Mouse (Mus musculus): ENCODE results near the gene Zscan10. TPM values are rescaled to one million over a fixed set of nuclear protein-coding genes. Genes with fewer than 3 reads are reported as not detected.

Zscan10 gene
- polyA plus RNA-seq, 1 experiment from 2014 or later, result 0.22 TPM

Other genes with a start within 250 kb of the Zscan10 start
- not detected in 2 replicates for gene Vmn2r116, start 216.3 kb upstream of the Zscan10 start, polyA plus RNA-seq (2015; fragmentation: Nextera tagmentation; extraction: Ambion mirVana)
- not detected in 2 replicates for gene Vmn2r117, start 121.2 kb upstream of the Zscan10 start, polyA plus RNA-seq (2015; fragmentation: Nextera tagmentation; extraction: Ambion mirVana)
- 17.7 and 18.2 TPM in 2 replicates for gene Zfp213, start 36.6 kb upstream of the Zscan10 start, polyA plus RNA-seq (2015; fragmentation: Nextera tagmentation; extraction: Ambion mirVana)
- gene Zfp13, start 1.4 kb upstream of the Zscan10 start, polyA plus RNA-seq (2015; fragmentation: Nextera tagmentation; extraction: Ambion mirVana), result 28.2 and 28.3 TPM in 2 replicates
- 1.2 and 1.7 TPM in 2 replicates for gene Mmp25, start 44.4 kb downstream of the Zscan10 start, polyA plus RNA-seq (2015; fragmentation: Nextera tagmentation; extraction: Ambion mirVana)
- gene Bicdl2, start 59.6 kb downstream of the Zscan10 start, polyA plus RNA-seq (2015; fragmentation: Nextera tagmentation; extraction: Ambion mirVana), result 0.10 TPM in 1 of 2 replicates, not detected in the other
- 108 and 109 TPM in 2 replicates for gene Hcfc1r1, start 72.7 kb downstream of the Zscan10 start, polyA plus RNA-seq (2015; fragmentation: Nextera tagmentation; extraction: Ambion mirVana)
- 47.2 and 50.2 TPM in 2 replicates for gene Thoc6, start 73.0 kb downstream of the Zscan10 start, polyA plus RNA-seq (2015; fragmentation: Nextera tagmentation; extraction: Ambion mirVana)
- 2.7 and 3.4 TPM in 2 replicates for gene Tnfrsf12a, start 76.6 kb downstream of the Zscan10 start, polyA plus RNA-seq (2015; fragmentation: Nextera tagmentation; extraction: Ambion mirVana)
- 0.61 and 0.85 TPM in 2 replicates for gene Cldn6, start 78.4 kb downstream of the Zscan10 start, polyA plus RNA-seq (2015; fragmentation: Nextera tagmentation; extraction: Ambion mirVana)
- 1.4 and 2.5 TPM in 2 replicates for gene Cldn9, start 83.2 kb downstream of the Zscan10 start, polyA plus RNA-seq (2015; fragmentation: Nextera tagmentation; extraction: Ambion mirVana)
- 0.06 and 0.27 TPM in 2 replicates for gene 1520401A03Rik, start 121.9 kb downstream of the Zscan10 start, polyA plus RNA-seq (2015; fragmentation: Nextera tagmentation; extraction: Ambion mirVana)
- gene Pkmyt1, start 125.5 kb downstream of the Zscan10 start, polyA plus RNA-seq (2015; fragmentation: Nextera tagmentation; extraction: Ambion mirVana), result 18.0 and 18.8 TPM in 2 replicates
- gene Paqr4, start 140.0 kb downstream of the Zscan10 start, polyA plus RNA-seq (2015; fragmentation: Nextera tagmentation; extraction: Ambion mirVana), result 54.3 and 58.2 TPM in 2 replicates
- gene Kremen2, start 145.0 kb downstream of the Zscan10 start, polyA plus RNA-seq (2015; fragmentation: Nextera tagmentation; extraction: Ambion mirVana), result 0.55 and 0.83 TPM in 2 replicates
- 224 and 228 TPM in 2 replicates for gene Flywch1, start 170.7 kb downstream of the Zscan10 start, polyA plus RNA-seq (2015; fragmentation: Nextera tagmentation; extraction: Ambion mirVana)
- 68.1 and 79.0 TPM in 2 replicates for gene Flywch2, start 185.2 kb downstream of the Zscan10 start, polyA plus RNA-seq (2015; fragmentation: Nextera tagmentation; extraction: Ambion mirVana)
- 583 TPM in 2 replicates for gene Srrm2, start 189.7 kb downstream of the Zscan10 start, polyA plus RNA-seq (2015; fragmentation: Nextera tagmentation; extraction: Ambion mirVana)
- gene Elob, start 228.3 kb downstream of the Zscan10 start, polyA plus RNA-seq (2015; fragmentation: Nextera tagmentation; extraction: Ambion mirVana), result 1,330 and 1,360 TPM in 2 replicates
- 0.30 TPM in 2 replicates for gene Prss33, start 235.2 kb downstream of the Zscan10 start, polyA plus RNA-seq (2015; fragmentation: Nextera tagmentation; extraction: Ambion mirVana)
- gene Prss32, start 243.0 kb downstream of the Zscan10 start, polyA plus RNA-seq (2015; fragmentation: Nextera tagmentation; extraction: Ambion mirVana), result not detected in 2 replicates
- gene Prss41, start 243.3 kb downstream of the Zscan10 start, polyA plus RNA-seq (2015; fragmentation: Nextera tagmentation; extraction: Ambion mirVana), result 0.86 and 0.98 TPM in 2 replicates

Measured in hindbrain, embryonic 13.5 days (tissue).